Mouse (Mus musculus) CH12F3 (cell line): ENCODE data around the gene Vmn1r85.
"Not testable (repeated sequence)": the region's sequence is repeated elsewhere in the genome, so short reads cannot be mapped to it uniquely, and the experiment has no call there.

Experiments used
- in situ Hi-C: fragments of 300-500 bp; cut with MboI; formaldehyde crosslinking; loops from 2 replicates; pipeline ENCODE4 v1.14.3; 2020; ENCODE audit warnings: low sequenced_read_pairs

Gene Vmn1r85

GRCm38 (mm10) chr7:13095073-13095472, at the start of gene Vmn1r85:
Vmn1r85 (minus strand) TSS chr7:13095173.
- in situ Hi-C loops: no loop called here

- in situ Hi-C loops: no loop called here
Observed at GRCm38 (mm10) chr7:13140057-13140456, 45.1 kb upstream of the Vmn1r85 start, which contains the start of gene Vmn1r87. Vmn1r87 (minus strand) TSS chr7:13140157.

GRCm38 (mm10) chr7:13137340-13137739, 42.4 kb upstream of the Vmn1r85 start:
- in situ Hi-C loops: no loop called here

GRCm38 (mm10) chr7:13131856-13132255, 36.9 kb upstream of the Vmn1r85 start:
- in situ Hi-C loops: no loop called here

GRCm38 (mm10) chr7:13123554-13124153, 28.7 kb upstream of the Vmn1r85 start:
- in situ Hi-C loops: not testable (repeated sequence)

GRCm38 (mm10) chr7:13119817-13120216, 24.8 kb upstream of the Vmn1r85 start, which contains the start of gene Vmn1r86:
Vmn1r86 (minus strand) TSS chr7:13119917.
- in situ Hi-C loops: no loop called here

- in situ Hi-C loops: no loop called here
Observed at GRCm38 (mm10) chr7:13072293-13072692, 22.7 kb downstream of the Vmn1r85 start.

- in situ Hi-C loops: not testable (repeated sequence)
Observed at GRCm38 (mm10) chr7:13063399-13063798, 31.6 kb downstream of the Vmn1r85 start.

GRCm38 (mm10) chr7:13059536-13059935, 35.4 kb downstream of the Vmn1r85 start:
- in situ Hi-C loops: no loop called here

- in situ Hi-C loops: no loop called here
Observed at GRCm38 (mm10) chr7:13056913-13057700, 37.9 kb downstream of the Vmn1r85 start.

GRCm38 (mm10) chr7:13054287-13055010, 40.5 kb downstream of the Vmn1r85 start, which contains the start of gene Mzf1:
Mzf1 (minus strand) TSS chr7:13054764.
- in situ Hi-C loops: no loop called here

- in situ Hi-C loops: no loop called here
Observed at GRCm38 (mm10) chr7:13053961-13054286, 41.0 kb downstream of the Vmn1r85 start.

- in situ Hi-C loops: no loop called here
Observed at GRCm38 (mm10) chr7:13053501-13053900, 41.5 kb downstream of the Vmn1r85 start.

- in situ Hi-C loops: no loop called here
Observed at GRCm38 (mm10) chr7:13053001-13053400, 42.0 kb downstream of the Vmn1r85 start.

- in situ Hi-C loops: no loop called here
Observed at GRCm38 (mm10) chr7:13046084-13046483, 48.9 kb downstream of the Vmn1r85 start.

GRCm38 (mm10) chr7:13044254-13044625, 50.7 kb downstream of the Vmn1r85 start:
- in situ Hi-C loops: no loop called here

- in situ Hi-C loops: no loop called here
Observed at GRCm38 (mm10) chr7:13043445-13044253, 51.3 kb downstream of the Vmn1r85 start.

- in situ Hi-C loops: no loop called here
Observed at GRCm38 (mm10) chr7:13043120-13043444, 51.9 kb downstream of the Vmn1r85 start.

GRCm38 (mm10) chr7:13042511-13042910, 52.5 kb downstream of the Vmn1r85 start:
- in situ Hi-C loops: no loop called here

GRCm38 (mm10) chr7:13041256-13041655, 53.7 kb downstream of the Vmn1r85 start:
- in situ Hi-C loops: no loop called here

GRCm38 (mm10) chr7:13039181-13039580, 55.8 kb downstream of the Vmn1r85 start:
- in situ Hi-C loops: no loop called here
